Mouse (Mus musculus): ENCODE data around the gene Cda. TPM values are rescaled to one million over a fixed set of nuclear protein-coding genes. Genes with fewer than 3 reads are reported as not detected.

Cda gene
- total RNA-seq, 2 experiments from 2014 or later: 3.8 to 4.0 TPM

DNA sequence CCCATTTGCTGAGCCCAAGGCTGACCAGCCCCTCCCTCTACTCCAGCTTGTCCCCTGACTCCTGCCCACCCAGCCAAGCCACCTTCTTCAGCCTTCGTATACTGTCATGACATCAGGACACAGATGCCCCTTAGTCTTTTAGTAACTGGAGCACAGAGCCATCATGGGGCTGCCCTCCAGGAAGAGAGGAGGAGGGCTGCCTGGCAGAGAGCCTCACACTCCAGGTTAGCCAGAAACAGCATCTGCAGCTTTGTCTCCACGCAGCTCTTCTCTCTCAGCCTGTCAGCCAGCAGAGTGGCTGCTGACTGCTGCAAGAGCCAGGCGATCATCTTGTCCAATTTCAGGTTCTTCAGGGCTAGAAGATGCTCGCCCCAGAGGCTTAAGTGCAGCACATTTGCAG lies 54.0 kb downstream of the Cda start:
- no peak for DNase-seq (ENCODE audit: extremely low spot score in 1 of 2, low spot score in 2 of 2)
- TF ChIP-seq CTCF (IDR thresholded peaks at IDR 0.05): no peak
- H3K4me3 ChIP-seq: no peak overlapping the region
- peak overlapping the region; percentile 40 for H3K27ac ChIP-seq
- intact Hi-C loops (cut with DNase I): no loop called here

DNA sequence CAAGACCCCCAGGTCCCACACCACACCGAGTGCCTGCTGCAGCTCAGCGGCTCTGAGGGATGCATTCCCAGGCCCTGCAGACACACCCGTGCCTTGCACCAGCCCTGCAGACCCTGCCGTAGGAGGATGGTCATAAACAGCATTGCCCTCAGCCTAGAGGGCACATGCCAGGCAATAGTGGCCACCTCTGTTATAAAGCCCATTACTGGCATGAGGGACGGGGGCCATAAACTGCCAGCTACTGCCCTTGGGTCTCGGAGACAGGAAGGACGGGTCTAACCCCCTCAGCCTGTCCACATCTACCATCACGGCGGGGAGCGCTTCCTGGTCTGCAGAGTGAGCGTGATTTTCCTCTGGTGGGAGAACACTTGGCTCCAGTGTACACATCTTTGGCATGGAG lies 54.8 kb downstream of the Cda start:
- H3K4me3 ChIP-seq: no peak overlapping the region
- no peak overlapping the region for H3K27ac ChIP-seq
- intact Hi-C loops (cut with DNase I): no loop called here
- no peak for TF ChIP-seq CTCF (IDR thresholded peaks at IDR 0.05)
- DNase-seq (ENCODE audit: extremely low spot score in 1 of 2, low spot score in 2 of 2): no peak

DNA sequence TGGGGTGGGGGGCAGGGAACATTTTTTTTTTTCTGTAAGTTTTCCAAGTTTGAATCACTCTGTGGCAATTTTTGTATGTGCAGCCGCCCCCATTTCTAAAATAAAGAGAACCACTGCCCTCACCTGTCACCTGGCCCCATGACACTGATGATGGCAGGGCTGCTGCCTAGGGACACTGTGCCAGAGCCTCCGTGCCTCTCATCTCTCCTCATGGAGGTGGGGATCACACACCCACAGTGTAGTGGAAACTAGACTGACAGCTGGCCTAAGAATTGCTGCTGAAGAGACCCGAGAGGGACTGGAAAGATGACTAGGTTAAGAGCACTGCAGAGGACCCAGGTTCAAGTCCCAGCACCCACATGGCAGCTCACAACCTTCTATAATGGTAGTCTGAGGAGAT lies 55.7 kb downstream of the Cda start:
- Histone ChIP-seq H3K4me3 (no peak overlapping the region), H3K27ac (no peak overlapping the region)
- no peak for DNase-seq (ENCODE audit: extremely low spot score in 1 of 2, low spot score in 2 of 2)
- intact Hi-C loops (cut with DNase I): no loop called here
- no peak for TF ChIP-seq CTCF (IDR thresholded peaks at IDR 0.05)

DNA sequence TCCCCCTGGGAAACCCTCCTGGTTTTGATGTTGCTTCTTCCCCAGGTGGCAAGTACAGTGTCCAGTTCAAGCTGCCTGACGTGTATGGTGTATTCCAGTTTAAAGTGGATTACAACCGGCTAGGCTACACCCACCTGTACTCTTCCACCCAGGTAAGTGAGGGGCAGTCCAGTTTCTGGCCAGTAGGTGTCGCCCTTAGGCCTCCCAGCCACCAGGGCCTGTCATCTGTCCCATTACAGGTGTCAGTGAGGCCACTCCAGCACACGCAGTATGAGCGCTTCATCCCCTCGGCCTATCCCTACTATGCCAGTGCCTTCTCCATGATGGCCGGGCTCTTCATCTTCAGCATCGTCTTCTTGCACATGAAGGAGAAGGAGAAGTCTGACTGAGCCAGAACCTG lies 56.2 kb downstream of the Cda start:
- no peak overlapping the region for H3K4me3 ChIP-seq
- intact Hi-C loops (cut with DNase I): no loop called here
- peak in 1 of 2 experiments; percentile 61 for DNase-seq (ENCODE audit: extremely low spot score in 1 of 2, low spot score in 2 of 2)
- no peak overlapping the region for H3K27ac ChIP-seq
- peak; percentile 80 for TF ChIP-seq CTCF (IDR thresholded peaks at IDR 0.05)

DNA sequence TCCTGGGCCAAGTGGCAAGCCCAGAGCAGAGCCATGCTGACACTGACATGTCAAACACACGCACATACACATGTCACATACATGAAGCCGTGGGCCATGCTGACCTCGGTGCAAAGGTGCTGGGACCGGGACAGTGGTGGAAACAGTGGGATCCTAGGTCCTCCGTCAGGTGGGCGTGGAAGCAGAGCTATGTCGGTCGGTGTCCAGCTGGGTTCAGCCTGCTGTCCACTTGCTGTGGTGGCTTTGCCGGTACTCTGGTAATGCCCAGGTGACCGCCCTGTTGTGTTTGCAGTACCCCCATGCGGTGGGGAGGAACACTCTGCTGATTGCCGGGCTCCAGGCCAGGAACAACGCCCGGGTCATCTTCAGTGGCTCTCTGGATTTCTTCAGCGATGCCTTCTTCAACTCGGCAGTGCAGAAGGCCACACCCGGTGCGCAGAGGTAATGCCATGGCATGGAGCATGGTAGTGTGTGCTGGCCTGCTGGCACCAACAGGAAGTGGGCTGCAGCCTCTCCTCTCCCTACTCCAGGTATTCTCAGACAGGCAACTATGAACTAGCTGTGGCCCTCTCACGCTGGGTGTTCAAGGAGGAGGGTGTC lies 57.4 kb downstream of the Cda start:
- intact Hi-C loops (cut with DNase I): no loop called here
- Histone ChIP-seq H3K27ac (no peak overlapping the region), H3K4me3 (no peak overlapping the region)
- TF ChIP-seq CTCF (IDR thresholded peaks at IDR 0.05): no peak
- no peak for DNase-seq (ENCODE audit: extremely low spot score in 1 of 2, low spot score in 2 of 2)

DNA sequence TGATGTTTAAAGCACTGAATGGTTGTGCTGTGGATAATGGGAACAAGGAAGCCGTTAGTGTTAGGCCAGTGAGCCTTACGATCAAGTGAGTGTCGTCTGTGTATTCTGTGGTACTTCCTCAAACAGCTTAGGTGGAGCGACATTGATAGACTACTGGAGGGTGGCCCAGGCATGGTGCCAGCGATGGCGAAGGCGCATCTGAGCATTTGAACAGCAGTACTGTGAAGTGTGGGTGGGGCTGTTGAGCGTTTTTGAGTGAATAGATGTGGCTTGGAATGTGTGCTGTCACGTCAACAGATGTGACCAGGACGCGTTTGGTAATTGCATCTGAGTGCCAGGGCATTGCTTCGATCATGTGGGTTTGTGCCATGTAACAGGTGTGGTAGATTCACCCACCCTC lies 60.1 kb downstream of the Cda start:
- no peak overlapping the region for H3K4me3 ChIP-seq
- DNase-seq (ENCODE audit: extremely low spot score in 1 of 2, low spot score in 2 of 2): no peak
- intact Hi-C loops (cut with DNase I): no loop called here
- no peak for TF ChIP-seq CTCF (IDR thresholded peaks at IDR 0.05)
- no peak overlapping the region for H3K27ac ChIP-seq

DNA sequence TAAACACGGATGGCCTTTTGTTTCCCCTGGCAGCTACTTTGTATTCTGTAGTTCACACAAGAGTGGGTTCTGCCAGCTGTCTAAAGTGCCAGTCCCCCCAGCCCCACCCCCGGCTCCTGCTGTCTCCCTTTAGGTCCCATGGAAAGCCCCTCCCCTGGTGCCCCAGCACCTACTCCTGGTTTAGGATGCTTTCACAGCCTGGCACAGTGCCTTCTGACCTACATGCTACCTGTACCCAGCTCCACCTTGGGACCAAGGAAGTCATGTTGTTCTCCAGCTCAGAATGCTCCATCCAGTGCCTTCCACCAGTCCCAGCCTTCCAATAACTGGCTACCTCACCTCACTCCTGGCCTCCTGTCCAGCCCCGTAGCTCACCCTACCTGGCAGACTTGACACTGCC lies 60.8 kb downstream of the Cda start:
- no peak for TF ChIP-seq CTCF (IDR thresholded peaks at IDR 0.05)
- DNase-seq (ENCODE audit: extremely low spot score in 1 of 2, low spot score in 2 of 2): no peak
- no peak overlapping the region for H3K4me3 ChIP-seq
- intact Hi-C loops (cut with DNase I): no loop called here
- no peak overlapping the region for H3K27ac ChIP-seq

DNA sequence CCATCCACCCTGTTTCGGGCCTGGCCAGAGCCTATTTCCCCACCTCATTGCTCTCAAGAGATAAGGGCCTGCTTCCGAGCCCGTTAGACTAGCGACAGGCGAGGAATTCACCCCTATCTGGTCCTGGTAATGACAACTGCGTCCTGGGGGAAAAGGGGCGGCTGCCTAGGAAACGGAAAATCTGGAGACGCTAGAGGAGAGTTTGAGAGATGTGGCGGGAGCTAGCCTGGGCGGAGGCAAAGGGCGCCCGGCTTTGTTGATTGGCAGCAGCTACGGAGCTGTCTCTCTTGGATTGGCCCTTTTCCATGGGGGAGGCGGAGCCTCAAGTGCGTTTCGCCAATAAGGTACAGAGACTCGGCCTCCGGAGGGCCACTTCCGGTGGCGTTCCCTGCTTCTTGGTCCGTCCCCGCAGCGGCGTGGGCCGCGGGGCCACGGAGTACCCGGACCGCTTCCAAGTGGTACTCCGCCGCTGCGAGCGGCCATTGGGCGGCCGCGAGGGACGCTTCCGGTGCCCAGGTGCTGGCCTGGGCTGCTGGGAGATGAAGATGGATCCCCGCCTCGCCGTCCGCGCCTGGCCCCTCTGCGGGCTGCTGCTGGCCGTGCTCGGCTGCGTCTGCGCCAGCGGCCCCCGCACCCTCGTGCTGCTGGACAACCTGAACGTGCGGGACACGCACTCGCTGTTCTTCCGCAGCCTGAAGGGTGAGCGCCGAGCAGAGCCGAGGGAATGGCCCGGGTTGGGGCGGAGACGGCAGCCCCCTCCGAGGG lies 63.3 kb downstream of the Cda start, which contains the start of gene Ddost:
Gene Ddost (plus strand): TSS at position 391 of the 765 bp plus-strand sequence.
- H3K4me3 ChIP-seq: peak within 1 kb of the TSS; percentile 85
- DNase-seq (ENCODE audit: extremely low spot score in 1 of 2, low spot score in 2 of 2): peak; percentile 96 to 98
- intact Hi-C loops (cut with DNase I): no loop called here
- TF ChIP-seq CTCF (IDR thresholded peaks at IDR 0.05): no peak; the same call in 1 of the 2 replicates
- peak within 1 kb of the TSS; percentile 91 for H3K27ac ChIP-seq

DNA sequence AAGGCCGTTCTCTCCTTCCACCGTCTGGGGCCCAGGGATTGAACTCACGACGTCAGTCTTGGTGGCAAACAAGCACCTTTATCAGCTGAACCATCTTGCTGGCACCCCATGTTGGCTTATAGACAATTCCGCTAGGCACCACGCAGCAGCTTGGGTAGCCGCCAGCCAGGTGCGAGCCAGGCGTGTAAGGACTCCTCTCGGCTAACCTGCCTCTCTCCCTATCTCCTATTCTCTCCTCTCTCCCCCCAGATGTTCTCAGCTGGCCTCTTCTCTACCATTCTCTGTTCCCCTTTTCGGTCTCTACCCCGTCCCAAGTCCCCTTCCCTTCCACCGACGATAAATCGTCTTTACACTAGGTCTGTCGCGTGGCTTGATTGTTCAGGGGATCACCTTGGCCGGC lies 64.0 kb downstream of the Cda start:
- Histone ChIP-seq H3K27ac (peak overlapping the region; percentile 66), H3K4me3 (peak overlapping the region; percentile 85)
- intact Hi-C loops (cut with DNase I): no loop called here
- no peak for DNase-seq (ENCODE audit: extremely low spot score in 1 of 2, low spot score in 2 of 2)
- no peak for TF ChIP-seq CTCF (IDR thresholded peaks at IDR 0.05)

DNA sequence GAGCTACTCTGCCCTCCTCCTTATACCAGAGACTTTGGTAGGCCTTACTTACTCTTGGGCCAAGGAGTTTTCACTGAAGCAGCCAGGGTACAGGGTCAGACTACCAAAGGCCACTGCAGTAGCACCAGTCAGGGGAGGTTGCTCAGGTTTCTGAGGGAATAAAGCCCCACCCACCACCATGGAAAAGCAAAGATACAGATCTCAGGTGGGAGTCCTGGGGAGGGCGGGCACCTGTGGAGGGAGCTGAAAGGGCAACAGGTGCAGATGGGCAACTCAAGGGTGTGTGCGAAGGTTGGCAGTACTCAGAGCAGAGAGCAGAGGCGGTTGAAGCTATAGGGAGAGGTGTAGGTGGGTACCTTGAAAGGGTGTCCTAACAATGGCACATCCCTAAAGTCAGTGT lies 64.8 kb downstream of the Cda start:
- intact Hi-C loops (cut with DNase I): no loop called here
- no peak overlapping the region for H3K27ac ChIP-seq
- H3K4me3 ChIP-seq: no peak overlapping the region
- no peak for TF ChIP-seq CTCF (IDR thresholded peaks at IDR 0.05)
- no peak for DNase-seq (ENCODE audit: extremely low spot score in 1 of 2, low spot score in 2 of 2)

DNA sequence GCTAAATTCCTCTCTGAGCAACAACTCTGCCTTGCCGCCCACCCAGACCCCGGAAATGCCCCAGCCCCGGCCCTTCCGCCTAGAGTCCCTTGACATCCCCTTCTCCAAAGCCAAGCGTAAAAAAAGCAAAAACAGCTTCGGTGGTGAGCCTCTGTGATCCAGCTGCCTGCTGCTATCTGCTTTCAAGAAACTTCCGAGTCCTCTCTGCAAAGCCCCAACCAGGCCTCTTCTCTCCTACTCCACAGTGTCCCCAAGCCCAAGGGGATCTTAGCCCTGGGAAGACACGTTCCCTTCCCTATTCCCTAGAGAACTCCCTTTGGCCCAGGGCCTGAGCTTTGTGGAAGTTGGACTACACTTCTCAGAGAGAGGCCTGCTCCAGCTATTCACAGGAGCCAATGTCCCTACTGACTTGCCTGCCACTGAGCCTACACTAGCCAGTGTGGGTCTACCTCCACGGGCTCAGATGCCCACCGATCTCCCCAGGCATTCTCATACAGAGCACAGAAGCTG lies 66.5 kb downstream of the Cda start:
- intact Hi-C loops (cut with DNase I): no loop called here
- DNase-seq (ENCODE audit: extremely low spot score in 1 of 2, low spot score in 2 of 2): no peak
- Histone ChIP-seq H3K27ac (no peak overlapping the region), H3K4me3 (no peak overlapping the region)
- no peak for TF ChIP-seq CTCF (IDR thresholded peaks at IDR 0.05)

DNA sequence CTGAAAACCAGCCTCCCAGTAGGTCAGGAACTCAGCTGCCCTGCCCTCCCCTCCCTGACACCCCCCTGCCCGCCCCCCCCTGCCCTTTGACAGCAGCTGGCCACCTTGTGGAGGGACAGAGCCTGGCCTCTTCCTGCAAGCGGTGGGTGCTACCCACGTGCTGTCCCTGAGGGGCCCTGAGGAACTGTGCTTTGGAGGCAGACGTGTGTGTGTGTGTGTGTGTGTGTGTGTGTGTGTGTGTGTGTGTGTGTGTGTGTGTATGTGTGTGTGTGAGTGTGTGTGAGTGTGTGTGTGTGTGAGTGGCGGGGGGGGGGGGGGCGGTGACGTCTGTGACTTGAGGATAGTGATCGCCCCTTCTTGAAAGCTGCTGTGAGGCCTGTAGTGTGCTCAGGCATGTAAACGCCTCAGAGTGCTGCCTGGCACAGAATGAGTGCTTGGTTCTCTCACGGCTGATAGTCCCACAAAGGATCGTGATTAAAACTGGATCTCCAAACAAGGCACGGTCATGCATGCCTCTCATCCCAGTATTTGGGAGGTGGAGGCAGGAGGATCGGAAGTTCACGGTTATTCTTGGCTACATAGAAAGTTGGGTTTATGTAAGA lies 73.7 kb downstream of the Cda start:
- TF ChIP-seq CTCF (IDR thresholded peaks at IDR 0.05): no peak
- Histone ChIP-seq H3K27ac (no peak overlapping the region), H3K4me3 (no peak overlapping the region)
- intact Hi-C loops (cut with DNase I): no loop called here
- no peak for DNase-seq (ENCODE audit: extremely low spot score in 1 of 2, low spot score in 2 of 2)

Data from left cerebral cortex, adult 2 months (tissue).